ENCODE assay signal across 19 mouse cellular contexts in the genomic region with DNA sequence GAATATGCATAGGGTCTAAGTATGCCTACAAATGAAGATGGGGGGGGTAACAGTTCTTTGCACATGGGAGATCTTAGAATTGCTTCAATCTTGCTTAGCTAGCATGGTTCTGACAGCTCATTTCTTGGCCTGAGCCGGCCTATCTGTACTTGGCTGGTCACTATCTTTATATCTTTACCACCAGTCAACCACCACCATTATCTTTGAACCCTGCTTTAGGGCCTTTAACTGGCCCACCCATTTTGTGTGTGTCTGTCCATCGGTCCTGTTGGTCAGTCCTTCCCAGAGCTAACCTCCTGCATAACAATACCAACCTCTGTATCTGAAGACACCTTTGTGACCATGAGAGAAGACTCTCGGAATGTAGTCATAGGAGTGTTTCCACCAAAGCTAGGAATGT. TPM values are rescaled to one million over a fixed set of nuclear protein-coding genes. Genes with fewer than 3 reads are reported as not detected.
DNase-seq lines count a peak whose midpoint lies in the region; ATAC-seq and TF ChIP-seq lines count a peak whose summit lies in the region.
"Had no signal": no experiment of that assay in that cellular context is flagged by ENCODE, and none has a peak within 500 bp of the region (broad histone marks: within the 10 kb centered on the region; RNA-seq: fewer than 3 reads in every experiment).

No protein-coding gene starts in this region.

- H3K27ac ChIP-seq in liver, embryonic 12.5 days = peak overlapping the region; percentile 73
- H3K27ac ChIP-seq in liver, embryonic 16.5 days (ENCODE audit: low read length) = peak overlapping the region; percentile 52
- H3K27ac ChIP-seq: embryonic facial prominence, embryonic 15.5 days; forebrain, embryonic 12.5 days; heart, adult 2 months; hindbrain, embryonic 15.5 days had no signal

- peak overlapping the region; percentile 9 for H3K4me2 ChIP-seq in liver, embryonic 12.5 days
- H3K4me2 ChIP-seq in liver, embryonic 16.5 days (ENCODE audit: low read depth, low read length) = 0 out of 2 replicates have a peak overlapping the region, but pooled peaks have one; percentile 2
- H3K4me2 ChIP-seq: embryonic facial prominence, embryonic 15.5 days; forebrain, embryonic 12.5 days; heart, embryonic 12.5 days; hindbrain, embryonic 15.5 days had no signal

- no peak for DNase-seq in liver
- DNase-seq in spleen, postnatal 4 days (ENCODE audit: low spot score in 2 of 2) = no peak
- DNase-seq in lung, adult 2 months = no peak
- no peak for DNase-seq in adrenal gland, postnatal 36 days
- DNase-seq: adrenal gland, postnatal 14 days; cerebellum, adult 18-20 months; cerebellum, adult 9-11 months; embryo, embryonic 11 days; gastrocnemius, postnatal 10 days; heart, adult 2 months had no signal

- H3K4me3 ChIP-seq in liver, embryonic 12.5 days = no peak overlapping the region
- no peak overlapping the region for H3K4me3 ChIP-seq in liver, embryonic 16.5 days (ENCODE audit: low read depth, low read length)
- no peak overlapping the region for H3K4me3 ChIP-seq in lung, adult 2 months (replicated peaks; ENCODE audit: extremely low read depth, low read depth, low read length)
- H3K4me3 ChIP-seq: embryonic facial prominence, embryonic 15.5 days; forebrain, embryonic 12.5 days; heart, adult 2 months; heart, embryonic 12.5 days; hindbrain, embryonic 15.5 days had no signal

- H3K9me3 ChIP-seq in liver, embryonic 12.5 days (replicated peaks) = no peaks in the 10 kb centered on the region
- no peaks in the 10 kb centered on the region for H3K9me3 ChIP-seq in liver, embryonic 16.5 days (replicated peaks; ENCODE audit: control insufficient read depth, low read length)
- H3K9me3 ChIP-seq: embryonic facial prominence, embryonic 15.5 days; forebrain, embryonic 12.5 days; heart, embryonic 12.5 days; hindbrain, embryonic 15.5 days had no signal

- peak; percentile 28; the same call in 1 of the 2 replicates for ATAC-seq in liver, embryonic 12.5 days
- ATAC-seq in erythroid progenitor cell, adult 5-6 weeks (replicated peaks; ENCODE audit: low FRiP score, poor library complexity, severe bottlenecking) = peak; percentile 35; the same call in 1 of the 2 replicates
- ATAC-seq in liver, embryonic 16.5 days (ENCODE audit: low read depth) = peak; percentile 37; the same call in 1 of the 2 replicates
- ATAC-seq: activated CD4-positive, CD25-positive, alpha-beta regulatory T cell, adult 4 months; forebrain, embryonic 16.5 days had no signal

- no peak for TF ChIP-seq POLR2A in lung, adult 2 months (IDR thresholded peaks at IDR 0.05; ENCODE audit: borderline replicate concordance, extremely low read depth, low read depth, low read length)

- H3K4me1 ChIP-seq in liver, embryonic 12.5 days = peaks cover 70% of the 10 kb centered on the region
- H3K4me1 ChIP-seq in liver, embryonic 16.5 days (ENCODE audit: control insufficient read depth, low read depth, low read length) = peaks cover 43% of the 10 kb centered on the region
- no peaks in the 10 kb centered on the region for H3K4me1 ChIP-seq in lung, adult 2 months (ENCODE audit: control insufficient read depth, insufficient read depth, low read length)
- H3K4me1 ChIP-seq: embryonic facial prominence, embryonic 15.5 days; forebrain, embryonic 12.5 days; hindbrain, embryonic 15.5 days had no signal

- no peak for TF ChIP-seq CTCF in lung, adult 2 months (IDR thresholded peaks at IDR 0.05; ENCODE audit: insufficient read depth, low read length)

- WGBS in liver, embryonic 12.5 days (ENCODE audit: insufficient replicate concordance) = 30% methylated on average over 3 of the region's 3 CpGs
- WGBS in liver, embryonic 16.5 days (ENCODE audit: insufficient replicate concordance) = 32% methylated on average over 3 of the region's 3 CpGs
- 84% methylated on average over 3 of the region's 3 CpGs for WGBS in lung, adult 2 months

- 0 out of 2 replicates have a peak overlapping the region, but pooled peaks have one; percentile 6 for H3K9ac ChIP-seq in liver, embryonic 12.5 days
- H3K9ac ChIP-seq in liver, embryonic 16.5 days (ENCODE audit: low read depth, low read length) = no peak overlapping the region
- H3K9ac ChIP-seq: embryonic facial prominence, embryonic 15.5 days; forebrain, embryonic 12.5 days; heart, embryonic 12.5 days; hindbrain, embryonic 15.5 days had no signal

- no peaks in the 10 kb centered on the region for H3K27me3 ChIP-seq in liver, embryonic 12.5 days (replicated peaks)
- no peaks in the 10 kb centered on the region for H3K27me3 ChIP-seq in liver, embryonic 16.5 days (ENCODE audit: control insufficient read depth, insufficient read depth, low read depth, low read length)
- H3K27me3 ChIP-seq: embryonic facial prominence, embryonic 15.5 days; forebrain, embryonic 12.5 days; heart, embryonic 12.5 days; hindbrain, embryonic 15.5 days had no signal

- no peaks in the 10 kb centered on the region for H3K36me3 ChIP-seq in liver, embryonic 12.5 days
- no peaks in the 10 kb centered on the region for H3K36me3 ChIP-seq in liver, embryonic 16.5 days (ENCODE audit: control insufficient read depth, insufficient read depth)
- H3K36me3 ChIP-seq: embryonic facial prominence, embryonic 15.5 days; forebrain, embryonic 12.5 days; heart, embryonic 12.5 days; hindbrain, embryonic 15.5 days had no signal

RNA-seq across cellular contexts. Expression of a gene that starts 6.9 kb away (rescaled TPM):
- polyA plus RNA-seq in liver, embryonic 12.5 days (2016; fragmentation: Nextera tagmentation; extraction: Ambion mirVana) = 174 and 179 TPM in 2 replicates
- total RNA-seq in erythroid progenitor cell, adult 5-6 weeks (2015; ENCODE audit: low replicate concordance) = 75.3 and 100 TPM in 2 replicates
- total RNA-seq in erythroid progenitor cell, adult 5-6 weeks (2017; ENCODE audit: low replicate concordance) = 52.8 and 99.2 TPM in 2 replicates
- polyA plus RNA-seq in liver, embryonic 16.5 days (2015; fragmentation: Nextera tagmentation; extraction: Ambion mirVana) = 92.4 and 98.8 TPM in 2 replicates
- 27.0 and 29.2 TPM in 2 replicates for polyA plus RNA-seq in lung, adult 2 months (2012; rRNA removed)
- total RNA-seq in adrenal gland, postnatal 36 days (2021) = 100 to 1,000 TPM; 116 to 122 TPM

RNA-seq across cellular contexts. Expression of a gene that starts 20.7 kb away (rescaled TPM):
- polyA plus RNA-seq in liver, embryonic 12.5 days (2016; fragmentation: Nextera tagmentation; extraction: Ambion mirVana) = 60.1 TPM in 2 replicates
- 4.3 and 19.3 TPM in 2 replicates for total RNA-seq in erythroid progenitor cell, adult 5-6 weeks (2015; ENCODE audit: low replicate concordance)
- total RNA-seq in erythroid progenitor cell, adult 5-6 weeks (2017; ENCODE audit: low replicate concordance) = 9.4 and 23.6 TPM in 2 replicates
- polyA plus RNA-seq in liver, embryonic 16.5 days (2015; fragmentation: Nextera tagmentation; extraction: Ambion mirVana) = 28.7 and 31.4 TPM in 2 replicates
- polyA plus RNA-seq in lung, adult 2 months (2012; rRNA removed) = 8.9 and 12.8 TPM in 2 replicates
- total RNA-seq in adrenal gland, postnatal 36 days (2021) = 10 to 100 TPM; 38.6 to 44.7 TPM

RNA-seq across cellular contexts. Expression of a gene that starts 24.3 kb away (rescaled TPM):
- 45.3 and 47.4 TPM in 2 replicates for polyA plus RNA-seq in liver, embryonic 12.5 days (2016; fragmentation: Nextera tagmentation; extraction: Ambion mirVana)
- 75.5 and 87.6 TPM in 2 replicates for total RNA-seq in erythroid progenitor cell, adult 5-6 weeks (2015; ENCODE audit: low replicate concordance)
- total RNA-seq in erythroid progenitor cell, adult 5-6 weeks (2017; ENCODE audit: low replicate concordance) = 44.6 and 60.3 TPM in 2 replicates
- polyA plus RNA-seq in liver, embryonic 16.5 days (2015; fragmentation: Nextera tagmentation; extraction: Ambion mirVana) = 24.0 and 24.2 TPM in 2 replicates
- polyA plus RNA-seq in lung, adult 2 months (2012; rRNA removed) = 0.18 and 0.25 TPM in 2 replicates
- under 1 TPM; 0.66 TPM for total RNA-seq in adrenal gland, postnatal 36 days (2021)

RNA-seq across cellular contexts. Expression of a gene that starts 35.0 kb away (rescaled TPM):
- 284 and 289 TPM in 2 replicates for polyA plus RNA-seq in liver, embryonic 12.5 days (2016; fragmentation: Nextera tagmentation; extraction: Ambion mirVana)
- 339 and 351 TPM in 2 replicates for total RNA-seq in erythroid progenitor cell, adult 5-6 weeks (2015; ENCODE audit: low replicate concordance)
- total RNA-seq in erythroid progenitor cell, adult 5-6 weeks (2017; ENCODE audit: low replicate concordance) = 507 and 678 TPM in 2 replicates
- 186 and 211 TPM in 2 replicates for polyA plus RNA-seq in liver, embryonic 16.5 days (2015; fragmentation: Nextera tagmentation; extraction: Ambion mirVana)
- polyA plus RNA-seq in lung, adult 2 months (2012; rRNA removed) = 0.85 and 3.2 TPM in 2 replicates
- 1 to 10 TPM; 5.5 to 6.5 TPM for total RNA-seq in adrenal gland, postnatal 36 days (2021)

Comparison
In these comparisons a context has a peak if more than half of its experiments do, and no peak if none do; other contexts are left out.
1. RNA of a gene that starts 24.3 kb away (polyA plus RNA-seq): 45.3 to 47.4 TPM in liver, embryonic 12.5 days and 24.0 to 24.2 TPM in liver, embryonic 16.5 days; 0.18 to 0.25 TPM in lung, adult 2 months; every median in the first group is over 10 times any median in the second.
2. Peak in every context shown above with its lines, with median percentiles within 50 percentile points of each other: ATAC-seq.